Mouse (Mus musculus): ENCODE results near the gene Fam90a1a. TPM values are rescaled to one million over a fixed set of nuclear protein-coding genes. Genes with fewer than 3 reads are reported as not detected.
"Not testable (repeated sequence)": the region's sequence is repeated elsewhere in the genome, so short reads cannot be mapped to it uniquely, and the experiment has no call there.

Fam90a1a gene
- not detected in 2 replicates for polyA plus RNA-seq (2016; fragmentation: Nextera tagmentation; extraction: Ambion mirVana)

DNA sequence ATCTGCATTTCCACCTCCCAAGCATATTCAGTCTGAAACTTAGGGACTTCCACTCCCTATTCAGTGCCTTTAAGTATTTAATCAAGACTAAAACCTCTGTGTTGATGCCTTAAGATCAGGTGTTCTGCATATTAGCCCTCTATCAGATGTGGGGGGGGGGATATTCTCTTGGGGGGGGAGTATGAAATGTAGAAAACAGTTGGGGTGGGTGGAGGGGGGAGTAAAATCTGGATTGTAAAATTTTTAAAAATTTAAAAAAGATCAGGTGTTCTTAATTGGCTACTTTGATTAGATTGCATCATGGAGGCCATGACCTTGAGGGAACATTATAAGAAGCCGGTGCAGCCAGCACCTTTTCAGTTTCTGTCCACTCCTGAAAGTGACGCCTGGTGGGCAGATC, at the start of gene Fam90a1a:
Gene Fam90a1a, plus strand, starts transcription at position 301 of the 400 bp plus-strand sequence.
- Histone ChIP-seq H3K27me3 (no peaks in the 10 kb centered on the region), H3K4me2 (replicated peaks) (no peak within 1 kb of the TSS), H3K4me3 (no peak within 1 kb of the TSS), H3K4me1 (no peaks in the 10 kb centered on the region), H3K9ac (no peak within 1 kb of the TSS), H3K36me3 (no peaks in the 10 kb centered on the region), H3K9me3 (replicated peaks) (no peaks in the 10 kb centered on the region), H3K27ac (no peak within 1 kb of the TSS)
- no peak for ATAC-seq (ENCODE audit: low FRiP score)
- 84% methylated on average over 2 of the region's 2 CpGs for WGBS

DNA sequence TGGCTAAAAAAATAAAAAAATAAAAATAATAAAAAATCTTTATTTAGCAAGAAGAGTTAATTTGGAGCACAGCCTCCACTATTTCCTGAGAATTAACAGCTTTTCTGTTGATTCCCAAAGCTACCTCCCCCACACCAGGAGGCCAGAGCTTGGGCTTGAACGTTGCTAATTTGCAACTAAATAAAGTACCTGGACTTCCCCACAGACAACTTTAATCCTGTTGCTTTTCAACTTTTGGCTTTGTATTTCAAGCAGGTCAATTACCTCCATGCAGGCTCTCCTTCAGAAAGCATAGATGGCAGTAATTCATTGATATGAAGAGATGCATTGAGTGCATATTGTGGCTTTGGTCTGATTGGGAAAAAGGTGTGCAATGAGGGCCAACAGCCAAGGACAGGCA, 46.6 kb upstream of the Fam90a1a start:
- Histone ChIP-seq H3K27ac (no peak overlapping the region), H3K4me1 (no peaks in the 10 kb centered on the region), H3K4me3 (no peak overlapping the region), H3K9ac (no peak overlapping the region), H3K4me2 (replicated peaks) (no peak overlapping the region), H3K27me3 (no peaks in the 10 kb centered on the region), H3K9me3 (replicated peaks) (no peaks in the 10 kb centered on the region), H3K36me3 (no peaks in the 10 kb centered on the region)
- ATAC-seq (ENCODE audit: low FRiP score) = no peak
- WGBS = 30% methylated on average over 1 of the region's 1 CpGs

DNA sequence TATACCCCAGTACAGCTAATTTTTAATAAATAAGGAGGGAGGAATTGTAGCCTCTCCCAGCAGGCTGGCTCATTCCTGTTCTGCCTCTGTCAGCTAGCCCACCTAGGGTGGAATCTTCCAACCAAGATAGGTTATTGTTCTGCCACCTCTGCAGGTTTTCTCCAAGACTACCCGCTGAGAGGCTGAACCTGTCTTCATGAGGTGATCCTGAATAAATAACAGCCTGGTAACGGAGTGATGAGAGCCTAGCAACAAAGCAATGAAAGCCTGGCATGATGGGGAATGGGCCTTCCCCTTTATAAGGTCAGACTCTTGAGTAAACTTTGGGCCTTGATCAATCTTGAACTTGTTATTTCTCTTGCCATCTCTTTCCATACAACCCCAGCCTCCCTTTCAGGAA, 46.0 kb upstream of the Fam90a1a start:
- 28% methylated on average over 2 of the region's 2 CpGs for WGBS

DNA sequence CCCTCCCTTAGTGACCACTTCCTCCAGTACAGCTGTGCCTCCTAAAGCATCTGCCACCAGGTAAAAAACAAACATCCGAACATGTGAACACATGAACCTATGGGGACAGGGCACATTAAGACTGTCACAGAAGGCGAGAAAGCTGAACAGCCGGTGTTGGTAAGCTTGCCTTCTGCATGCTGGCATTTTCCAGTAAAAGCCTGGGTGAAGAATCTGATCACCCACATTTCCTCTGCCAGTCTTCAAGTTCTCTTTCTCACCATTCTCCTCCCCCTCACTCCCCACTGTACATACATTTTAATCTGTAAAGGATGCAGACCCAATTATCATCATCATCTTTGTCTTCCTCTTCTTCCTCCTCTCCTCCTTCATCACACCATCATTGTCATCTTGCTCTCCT, 42.9 kb upstream of the Fam90a1a start:
- H3K27me3 ChIP-seq = no peaks in the 10 kb centered on the region
- H3K4me1 ChIP-seq = no peaks in the 10 kb centered on the region
- no peak for ATAC-seq (ENCODE audit: low FRiP score)
- H3K4me2 ChIP-seq (replicated peaks) = no peak overlapping the region
- H3K9ac ChIP-seq = no peak overlapping the region
- H3K4me3 ChIP-seq = no peak overlapping the region
- no peaks in the 10 kb centered on the region for H3K9me3 ChIP-seq (replicated peaks)
- 89% methylated on average over 3 of the region's 3 CpGs for WGBS
- H3K36me3 ChIP-seq = no peaks in the 10 kb centered on the region
- H3K27ac ChIP-seq = no peak overlapping the region

More for the DNA sequence above, 46.0 kb upstream of the Fam90a1a start:
- Histone ChIP-seq H3K4me2 (replicated peaks) (no peak overlapping the region), H3K9me3 (replicated peaks) (no peaks in the 10 kb centered on the region), H3K36me3 (no peaks in the 10 kb centered on the region), H3K27me3 (no peaks in the 10 kb centered on the region), H3K4me1 (no peaks in the 10 kb centered on the region), H3K9ac (no peak overlapping the region), H3K27ac (no peak overlapping the region), H3K4me3 (no peak overlapping the region)
- ATAC-seq (ENCODE audit: low FRiP score) = no peak

DNA sequence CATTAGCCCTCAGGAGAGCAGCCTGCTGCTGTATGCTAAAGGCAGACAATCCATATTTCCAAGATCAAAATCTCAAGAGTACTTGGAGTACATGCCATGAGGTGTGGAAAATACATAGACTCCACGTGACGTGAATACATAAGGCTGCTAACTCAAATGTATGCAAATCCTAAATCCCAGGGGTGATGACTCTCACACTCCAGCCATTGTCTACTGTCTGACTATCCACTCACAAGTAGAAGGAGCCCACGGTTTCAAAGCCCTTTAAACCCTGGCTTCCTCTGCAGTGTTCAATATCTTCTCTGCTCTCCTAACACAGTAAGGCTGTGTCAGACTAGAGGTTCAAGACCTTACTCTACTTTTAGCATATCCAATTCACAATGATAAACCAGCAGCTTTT, 27.8 kb upstream of the Fam90a1a start:
- 84% methylated on average over 3 of the region's 3 CpGs for WGBS
- H3K27ac ChIP-seq; ATAC-seq (ENCODE audit: low FRiP score); H3K36me3 ChIP-seq; H3K4me2 ChIP-seq (replicated peaks); H3K4me1 ChIP-seq; H3K9me3 ChIP-seq (replicated peaks); H3K9ac ChIP-seq; H3K27me3 ChIP-seq; H3K4me3 ChIP-seq: not testable (repeated sequence)

DNA sequence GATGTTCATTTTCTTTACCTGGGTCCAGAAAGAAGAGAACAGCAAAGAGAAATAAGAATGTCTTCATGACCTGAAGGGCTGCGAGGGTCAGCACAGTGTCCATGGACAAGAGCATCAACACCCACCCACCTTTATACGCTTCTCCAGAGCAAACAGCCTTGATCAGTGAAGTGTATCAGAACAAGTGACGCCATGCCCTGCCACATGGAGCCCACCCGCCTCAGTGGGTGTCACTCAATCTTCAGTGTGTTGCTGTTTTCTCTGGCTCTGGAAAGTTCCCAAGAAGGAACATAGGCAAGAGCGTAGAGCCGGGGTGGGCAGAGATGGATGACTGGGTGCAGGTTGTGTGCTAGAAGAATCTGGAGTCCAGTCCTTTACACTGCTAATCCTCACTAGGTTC, 25.9 kb upstream of the Fam90a1a start, which contains the start of gene Defb15:
Gene Defb15, minus strand, starts transcription at position 101 of the 400 bp plus-strand sequence.
- Histone ChIP-seq H3K9me3 (replicated peaks) (no peaks in the 10 kb centered on the region), H3K4me3 (no peak within 1 kb of the TSS), H3K4me1 (no peaks in the 10 kb centered on the region), H3K4me2 (replicated peaks) (no peak within 1 kb of the TSS), H3K36me3 (no peaks in the 10 kb centered on the region), H3K27ac (no peak within 1 kb of the TSS), H3K9ac (no peak within 1 kb of the TSS), H3K27me3 (no peaks in the 10 kb centered on the region)
- 93% methylated on average over 6 of the region's 6 CpGs for WGBS
- ATAC-seq (ENCODE audit: low FRiP score) = no peak

DNA sequence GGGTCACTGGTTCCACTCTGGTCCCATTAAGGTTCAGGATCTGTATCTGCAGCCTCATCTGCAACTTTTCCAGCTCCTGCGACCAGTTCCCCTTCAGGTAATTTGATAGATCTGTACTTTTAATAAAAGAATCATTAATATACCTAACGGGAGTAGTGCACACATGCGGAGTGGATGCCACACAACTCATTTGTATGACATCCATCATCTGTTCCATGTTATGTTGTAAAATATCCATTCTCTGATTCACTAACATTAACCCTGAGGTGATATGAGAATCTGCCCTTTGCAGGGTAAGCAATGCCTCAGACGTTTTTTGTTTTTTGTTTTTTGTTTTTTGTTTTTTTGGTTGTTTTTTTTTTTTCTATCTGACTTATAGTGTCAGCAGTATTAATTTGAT, 20.5 kb upstream of the Fam90a1a start, which contains the start of gene Defb35:
Gene Defb35, plus strand, starts transcription at position 301 of the 400 bp plus-strand sequence.
- H3K4me1 ChIP-seq; ATAC-seq (ENCODE audit: low FRiP score); H3K27ac ChIP-seq; H3K9me3 ChIP-seq (replicated peaks); H3K4me2 ChIP-seq (replicated peaks); H3K27me3 ChIP-seq; H3K36me3 ChIP-seq; H3K9ac ChIP-seq; H3K4me3 ChIP-seq: not testable (repeated sequence)
- 87% methylated on average over 4 of the region's 4 CpGs for WGBS

DNA sequence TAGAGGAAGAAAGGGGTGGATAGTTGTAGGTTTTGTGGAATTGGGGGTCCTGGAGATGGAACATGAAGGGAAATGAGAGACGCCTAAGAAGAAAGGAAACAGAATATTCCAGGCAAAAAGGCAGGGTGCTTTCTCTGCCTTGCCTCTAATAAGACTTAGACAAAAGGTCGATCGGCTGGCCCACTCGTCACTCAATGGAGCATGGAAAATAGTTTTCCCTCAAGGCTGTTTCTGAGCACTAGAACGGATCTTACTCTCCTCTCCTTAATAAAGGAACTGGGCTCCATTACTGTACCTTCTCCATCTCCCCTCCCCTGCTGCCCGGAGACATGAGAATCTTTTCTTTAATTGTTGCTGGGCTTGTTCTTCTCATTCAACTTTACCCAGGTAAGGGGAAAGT, 12.1 kb upstream of the Fam90a1a start, which contains the start of gene Defb13:
Gene Defb13, plus strand, starts transcription at position 301 of the 400 bp plus-strand sequence.
- ATAC-seq (ENCODE audit: low FRiP score) = no peak
- H3K27ac ChIP-seq = no peak within 1 kb of the TSS
- 85% methylated on average over 6 of the region's 6 CpGs for WGBS
- H3K36me3 ChIP-seq = no peaks in the 10 kb centered on the region
- no peaks in the 10 kb centered on the region for H3K9me3 ChIP-seq (replicated peaks)
- no peak within 1 kb of the TSS for H3K4me2 ChIP-seq (replicated peaks)
- H3K4me3 ChIP-seq = no peak within 1 kb of the TSS
- H3K9ac ChIP-seq = no peak within 1 kb of the TSS
- no peaks in the 10 kb centered on the region for H3K4me1 ChIP-seq
- H3K27me3 ChIP-seq = no peaks in the 10 kb centered on the region

DNA sequence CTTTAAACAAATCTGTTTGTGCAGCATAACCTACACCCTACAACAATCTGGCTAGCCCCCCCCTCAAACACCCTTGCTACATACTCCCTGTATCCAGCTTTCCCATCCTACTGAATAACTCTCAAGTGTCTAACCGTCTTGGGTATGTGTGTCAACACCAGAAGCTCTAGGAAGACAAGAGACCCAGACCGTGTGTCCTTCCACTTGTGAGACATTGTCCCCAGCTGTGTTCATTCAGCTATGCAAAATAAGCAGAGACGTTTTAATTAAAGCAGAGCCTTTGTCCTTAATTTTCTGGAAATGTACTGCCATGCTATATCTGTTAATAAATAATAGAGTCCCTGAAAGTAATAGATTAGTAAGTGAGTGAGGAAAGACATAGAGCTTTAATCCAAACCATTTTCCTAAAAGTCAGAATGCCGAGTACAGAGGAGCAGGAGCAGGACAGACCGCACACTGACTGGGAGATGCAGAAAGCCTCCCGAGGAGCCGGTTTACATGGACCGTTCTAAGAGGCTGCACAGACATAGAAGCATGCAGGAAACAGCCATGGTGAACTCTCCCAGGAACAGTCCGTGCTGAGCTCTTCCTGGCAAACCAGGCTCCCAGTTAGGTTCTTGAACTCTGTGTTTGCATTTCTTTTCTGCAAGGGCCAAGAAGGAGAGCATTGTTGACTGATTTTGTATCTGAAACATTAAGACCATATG, 11.1 kb upstream of the Fam90a1a start:
- Histone ChIP-seq H3K27me3 (no peaks in the 10 kb centered on the region), H3K9ac (no peak overlapping the region), H3K27ac (no peak overlapping the region), H3K4me3 (no peak overlapping the region), H3K9me3 (replicated peaks) (no peaks in the 10 kb centered on the region), H3K4me2 (replicated peaks) (no peak overlapping the region), H3K4me1 (no peaks in the 10 kb centered on the region), H3K36me3 (no peaks in the 10 kb centered on the region)
- ATAC-seq (ENCODE audit: low FRiP score) = no peak
- 61% methylated on average over 9 of the region's 9 CpGs for WGBS

DNA sequence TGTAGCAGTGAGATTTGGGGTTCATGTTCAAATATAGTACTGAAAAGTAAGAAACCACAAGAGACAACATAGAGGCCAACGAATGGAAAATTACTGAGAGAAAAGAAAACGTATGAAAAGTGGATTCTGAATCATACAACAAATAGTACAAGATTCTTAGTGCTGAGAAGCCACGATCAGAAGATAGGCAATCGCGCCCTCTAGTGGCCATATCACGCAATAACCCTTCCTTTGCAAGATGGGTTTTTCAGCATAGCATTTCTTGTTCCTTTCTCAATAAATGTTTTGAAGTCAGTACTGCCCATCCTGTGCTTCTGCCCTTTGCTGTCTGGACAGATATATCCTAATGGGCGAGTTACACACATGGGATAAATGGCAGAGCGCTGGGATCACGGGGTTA, 3.2 kb upstream of the Fam90a1a start:
- Histone ChIP-seq H3K4me3 (no peak overlapping the region), H3K9ac (no peak overlapping the region), H3K36me3 (no peaks in the 10 kb centered on the region), H3K27ac (no peak overlapping the region), H3K4me2 (replicated peaks) (no peak overlapping the region), H3K27me3 (no peaks in the 10 kb centered on the region), H3K9me3 (replicated peaks) (no peaks in the 10 kb centered on the region), H3K4me1 (no peaks in the 10 kb centered on the region)
- WGBS = 8% methylated on average over 9 of the region's 9 CpGs
- ATAC-seq (ENCODE audit: low FRiP score) = no peak

DNA sequence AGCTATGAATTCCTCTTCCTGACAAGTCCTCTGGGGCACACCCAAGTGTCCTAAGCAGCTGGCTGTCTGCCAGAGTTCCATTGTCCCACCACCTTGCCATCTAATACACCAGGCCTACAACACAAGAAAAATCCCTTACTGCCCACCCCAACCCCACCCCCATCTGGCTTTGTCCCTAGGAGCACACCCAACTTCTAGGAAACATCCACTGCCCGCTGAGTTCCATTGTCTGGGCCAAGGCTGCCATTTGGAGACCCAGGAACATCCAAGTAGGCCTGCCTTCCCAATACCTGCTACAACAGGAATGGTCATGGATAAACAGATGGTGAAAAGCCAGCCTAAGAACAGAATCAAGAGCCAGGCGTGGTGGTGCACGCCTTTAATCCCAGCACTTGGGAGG, 2.2 kb upstream of the Fam90a1a start:
- 92% methylated on average over 3 of the region's 3 CpGs for WGBS
- no peak overlapping the region for H3K9ac ChIP-seq
- no peaks in the 10 kb centered on the region for H3K27me3 ChIP-seq
- no peak for ATAC-seq (ENCODE audit: low FRiP score)
- H3K9me3 ChIP-seq (replicated peaks) = no peaks in the 10 kb centered on the region
- H3K4me3 ChIP-seq = no peak overlapping the region
- no peaks in the 10 kb centered on the region for H3K4me1 ChIP-seq
- no peak overlapping the region for H3K4me2 ChIP-seq (replicated peaks)
- H3K27ac ChIP-seq = no peak overlapping the region
- H3K36me3 ChIP-seq = no peaks in the 10 kb centered on the region

DNA sequence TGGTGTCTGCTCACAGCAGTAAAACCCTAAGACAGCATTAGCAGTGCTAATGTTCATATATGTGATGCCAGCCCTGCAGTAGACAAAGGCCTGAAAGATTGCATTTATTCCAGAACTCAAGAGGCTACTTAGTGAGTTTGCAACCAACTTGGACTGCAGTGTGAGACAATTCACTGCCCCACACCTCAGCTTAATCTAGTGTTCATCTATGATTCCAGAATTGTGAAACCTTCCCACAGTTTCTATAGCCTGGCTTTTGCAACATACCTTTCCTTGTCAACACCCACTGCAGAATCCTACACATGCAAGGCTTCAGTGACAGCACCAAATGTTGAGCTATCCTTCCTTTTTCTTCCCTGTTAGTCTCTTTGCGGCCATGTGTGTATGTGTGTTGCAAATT, 8.1 kb downstream of the Fam90a1a start:
- Histone ChIP-seq H3K4me3 (no peak overlapping the region), H3K9ac (no peak overlapping the region), H3K36me3 (no peaks in the 10 kb centered on the region), H3K4me2 (replicated peaks) (no peak overlapping the region), H3K9me3 (replicated peaks) (no peaks in the 10 kb centered on the region), H3K4me1 (no peaks in the 10 kb centered on the region), H3K27ac (no peak overlapping the region), H3K27me3 (no peaks in the 10 kb centered on the region)
- ATAC-seq (ENCODE audit: low FRiP score) = no peak
- WGBS = 91% methylated on average over 1 of the region's 1 CpGs

DNA sequence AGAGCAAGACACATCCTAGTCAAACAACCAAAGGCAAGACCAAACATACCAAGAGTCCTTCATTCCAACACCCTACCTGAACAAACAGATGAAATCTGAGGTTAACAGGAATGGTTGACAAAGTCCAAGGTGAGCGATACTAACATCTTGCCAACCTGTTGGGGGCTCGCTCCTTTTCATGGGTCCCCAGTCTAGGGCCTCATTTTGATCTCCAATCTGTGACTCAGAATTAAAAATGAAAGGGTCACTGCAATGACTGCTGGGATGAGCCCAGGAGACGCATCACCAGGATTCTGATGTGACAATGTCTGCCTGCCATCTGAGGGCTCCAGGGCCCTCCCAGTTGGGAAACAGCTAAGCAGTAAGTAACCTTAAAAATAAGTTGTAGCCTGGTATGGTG, 11.0 kb downstream of the Fam90a1a start, which contains the start of gene Ccdc70:
Gene Ccdc70, plus strand, starts transcription at position 301 of the 400 bp plus-strand sequence.
- H3K4me1 ChIP-seq = no peaks in the 10 kb centered on the region
- no peak within 1 kb of the TSS for H3K4me2 ChIP-seq (replicated peaks)
- H3K27me3 ChIP-seq = no peaks in the 10 kb centered on the region
- H3K36me3 ChIP-seq = no peaks in the 10 kb centered on the region
- no peaks in the 10 kb centered on the region for H3K9me3 ChIP-seq (replicated peaks)
- no peak within 1 kb of the TSS for H3K27ac ChIP-seq
- H3K4me3 ChIP-seq = no peak within 1 kb of the TSS
- no peak within 1 kb of the TSS for H3K9ac ChIP-seq
- no peak for ATAC-seq (ENCODE audit: low FRiP score)
- 90% methylated on average over 3 of the region's 3 CpGs for whole genome bisulfite sequencing
